Mouse (Mus musculus) brain, adult 2 months (tissue): ENCODE results near the gene Bad.
"Not testable (repeated sequence)": the region's sequence is repeated elsewhere in the genome, so short reads cannot be mapped to it uniquely, and the experiment has no call there.

Source experiments
- DNase-seq: peaks from one replicate; pipeline ENCODE4 v3.0.0; 2011; ENCODE audit warnings: low read depth, low spot score

The Bad gene

GRCm38 (mm10) chr19:6941372-6942248 is at the start of gene Bad:
TSS of gene Bad (plus strand) at chr19:6941861.
- DNase-seq = peak; percentile 96

GRCm38 (mm10) chr19:6892512-6892911 is 49.1 kb upstream of the Bad start:
- DNase-seq = no peak

GRCm38 (mm10) chr19:6893731-6894451 is 47.8 kb upstream of the Bad start:
- no peak for DNase-seq

GRCm38 (mm10) chr19:6895608-6896305 is 45.9 kb upstream of the Bad start:
- DNase-seq = not testable (repeated sequence)

GRCm38 (mm10) chr19:6899641-6900040 is 42.0 kb upstream of the Bad start:
- no peak for DNase-seq

GRCm38 (mm10) chr19:6903031-6903430 is 38.6 kb upstream of the Bad start:
- no peak for DNase-seq

GRCm38 (mm10) chr19:6904846-6905245 is 36.8 kb upstream of the Bad start:
- DNase-seq = no peak

- no peak for DNase-seq
These were observed 36.0 kb upstream of the Bad start for GRCm38 (mm10) chr19:6905498-6906159.

- no peak for DNase-seq
These were observed 35.5 kb upstream of the Bad start for GRCm38 (mm10) chr19:6906199-6906598.

- DNase-seq = no peak
These were observed 34.6 kb upstream of the Bad start for GRCm38 (mm10) chr19:6907094-6907493.

- no peak for DNase-seq
These were observed 33.7 kb upstream of the Bad start for GRCm38 (mm10) chr19:6907811-6908540.

- no peak for DNase-seq
These were observed 32.6 kb upstream of the Bad start for GRCm38 (mm10) chr19:6909021-6909420.

GRCm38 (mm10) chr19:6909507-6910289 is 32.0 kb upstream of the Bad start, which contains the start of the genes Trmt112 and Prdx5:
TSS of gene Trmt112 (plus strand) at chr19:6909698.
TSS of gene Prdx5 (minus strand) at chr19:6910106.
- DNase-seq = peak; percentile 99

- DNase-seq = peak; percentile 51
These were observed 31.4 kb upstream of the Bad start for GRCm38 (mm10) chr19:6910306-6910705.

GRCm38 (mm10) chr19:6911101-6912074 is 30.3 kb upstream of the Bad start:
- DNase-seq = no peak

GRCm38 (mm10) chr19:6912205-6912970 is 29.3 kb upstream of the Bad start:
- DNase-seq = no peak

GRCm38 (mm10) chr19:6913036-6913435 is 28.6 kb upstream of the Bad start:
- DNase-seq = no peak

GRCm38 (mm10) chr19:6913991-6914390 is 27.7 kb upstream of the Bad start:
- DNase-seq = no peak
